Mouse (Mus musculus): ENCODE results near the gene Lrmda. TPM values are rescaled to one million over a fixed set of nuclear protein-coding genes. Genes with fewer than 3 reads are reported as not detected.

Gene Lrmda
- polyA plus RNA-seq, 1 experiment from 2014 or later: not detected

DNA sequence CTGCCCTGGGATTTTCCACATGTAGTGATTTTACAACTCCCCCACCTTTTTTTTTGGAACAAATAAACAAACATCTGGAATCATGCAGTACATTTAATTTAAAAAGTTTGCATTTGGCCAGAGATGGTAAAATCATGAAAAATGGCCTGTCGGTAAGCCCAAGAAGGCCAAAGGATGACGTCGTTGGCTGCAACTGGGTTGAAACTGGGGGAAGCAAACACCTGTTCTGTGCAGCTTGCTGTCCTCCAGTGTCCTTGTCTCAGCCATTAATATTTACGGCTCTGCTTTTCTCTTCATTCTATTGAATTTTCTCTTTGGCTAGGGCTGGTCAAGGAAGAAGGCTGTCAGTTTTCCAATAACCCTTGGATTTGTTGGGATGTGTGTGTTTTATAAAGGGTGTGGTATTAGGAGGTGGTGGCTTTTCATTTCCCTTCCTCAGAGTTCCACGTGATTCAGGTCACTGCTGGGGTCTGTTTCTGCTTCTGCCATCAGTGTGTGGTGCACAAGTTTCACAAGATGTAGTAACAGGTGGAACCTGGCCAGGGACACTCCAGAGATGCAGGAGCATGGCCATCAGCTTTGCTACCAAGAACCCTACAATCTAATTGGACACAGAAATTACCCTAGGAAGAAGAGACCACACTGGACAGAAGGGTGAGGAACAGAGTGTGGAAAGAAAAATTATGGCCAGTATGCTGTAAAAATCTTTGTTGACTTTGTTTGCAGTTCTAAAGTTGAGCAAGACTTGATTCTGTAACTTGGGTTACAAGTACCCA, 827.7 kb downstream of the Lrmda start:
- Histone ChIP-seq H3K9me3 (ENCODE audit: control insufficient read depth, low read length) (no peaks in the 10 kb centered on the region), H3K27me3 (ENCODE audit: control insufficient read depth, insufficient read depth, low read length) (no peaks in the 10 kb centered on the region), H3K4me1 (replicated peaks; ENCODE audit: control insufficient read depth, insufficient read depth, low read length) (no peaks in the 10 kb centered on the region), H3K9ac (ENCODE audit: low read length) (no peak overlapping the region), H3K36me3 (ENCODE audit: control insufficient read depth, insufficient read depth, low read length) (no peaks in the 10 kb centered on the region), H3K27ac (ENCODE audit: low read depth, low read length) (no peak overlapping the region), H3K4me3 (ENCODE audit: low read depth, low read length) (no peak overlapping the region), H3K4me2 (ENCODE audit: low read depth, low read length, severe bottlenecking) (no peak overlapping the region)
- WGBS: 91% methylated on average over 5 of the region's 5 CpGs
- DNase-seq (ENCODE audit: low spot score) (no peak), ATAC-seq (replicated peaks; ENCODE audit: low FRiP score) (no peak)

DNA sequence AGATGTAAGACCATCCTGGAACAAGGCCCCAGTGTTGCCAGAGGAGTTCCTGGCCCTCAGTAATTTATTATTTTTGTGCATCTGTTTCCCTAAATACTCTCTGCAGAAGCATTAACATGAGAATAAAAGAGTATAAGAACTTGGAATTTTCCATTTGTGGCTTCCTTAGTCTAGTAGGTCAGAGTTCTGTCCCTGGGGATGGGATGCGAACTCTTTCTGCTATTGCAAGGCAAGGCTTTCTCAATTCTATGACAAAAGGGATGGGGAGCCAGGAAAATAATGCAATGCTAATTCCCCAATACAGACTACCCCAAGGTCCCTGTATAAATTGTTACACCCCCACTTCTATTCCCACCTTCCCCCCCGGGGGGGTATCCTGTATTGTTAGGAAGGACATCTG, 829.6 kb downstream of the Lrmda start:
- no peaks in the 10 kb centered on the region for H3K4me1 ChIP-seq (replicated peaks; ENCODE audit: control insufficient read depth, insufficient read depth, low read length)
- no peak overlapping the region for H3K27ac ChIP-seq (ENCODE audit: low read depth, low read length)
- no peaks in the 10 kb centered on the region for H3K9me3 ChIP-seq (ENCODE audit: control insufficient read depth, low read length)
- no peak for DNase-seq (ENCODE audit: low spot score)
- 78% methylated on average over 2 of the region's 2 CpGs for WGBS
- ATAC-seq (replicated peaks; ENCODE audit: low FRiP score): no peak
- no peak overlapping the region for H3K4me2 ChIP-seq (ENCODE audit: low read depth, low read length, severe bottlenecking)
- no peak overlapping the region for H3K9ac ChIP-seq (ENCODE audit: low read length)
- no peaks in the 10 kb centered on the region for H3K27me3 ChIP-seq (ENCODE audit: control insufficient read depth, insufficient read depth, low read length)
- H3K36me3 ChIP-seq (ENCODE audit: control insufficient read depth, insufficient read depth, low read length): no peaks in the 10 kb centered on the region
- H3K4me3 ChIP-seq (ENCODE audit: low read depth, low read length): no peak overlapping the region

DNA sequence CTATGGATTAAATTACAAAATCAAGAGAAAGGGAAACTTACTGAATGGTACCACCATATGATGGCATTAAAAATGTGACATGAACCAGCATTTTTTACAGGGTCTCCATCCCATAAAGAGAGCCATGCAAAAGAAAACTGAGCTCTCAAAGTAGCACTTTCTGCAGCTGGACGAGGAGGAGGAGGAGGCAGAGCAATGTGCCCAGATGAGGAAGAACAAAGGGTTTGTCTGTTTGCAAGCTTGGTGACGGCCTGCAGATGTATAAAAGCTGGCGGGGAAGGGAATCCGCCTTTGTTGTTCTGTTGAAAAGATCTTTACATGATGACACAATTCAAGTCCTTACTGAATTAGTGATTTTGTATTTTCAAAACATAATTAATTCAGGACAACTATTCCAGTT, 841.1 kb downstream of the Lrmda start:
- no peak overlapping the region for H3K4me2 ChIP-seq (ENCODE audit: low read depth, low read length, severe bottlenecking)
- H3K9me3 ChIP-seq (ENCODE audit: control insufficient read depth, low read length): no peaks in the 10 kb centered on the region
- no peak overlapping the region for H3K4me3 ChIP-seq (ENCODE audit: low read depth, low read length)
- no peak for DNase-seq (ENCODE audit: low spot score)
- no peak for ATAC-seq (replicated peaks; ENCODE audit: low FRiP score)
- no peak overlapping the region for H3K27ac ChIP-seq (ENCODE audit: low read depth, low read length)
- no peak overlapping the region for H3K9ac ChIP-seq (ENCODE audit: low read length)
- no peaks in the 10 kb centered on the region for H3K4me1 ChIP-seq (replicated peaks; ENCODE audit: control insufficient read depth, insufficient read depth, low read length)
- no peaks in the 10 kb centered on the region for H3K27me3 ChIP-seq (ENCODE audit: control insufficient read depth, insufficient read depth, low read length)
- 33% methylated on average over 4 of the region's 4 CpGs for WGBS
- no peaks in the 10 kb centered on the region for H3K36me3 ChIP-seq (ENCODE audit: control insufficient read depth, insufficient read depth, low read length)

DNA sequence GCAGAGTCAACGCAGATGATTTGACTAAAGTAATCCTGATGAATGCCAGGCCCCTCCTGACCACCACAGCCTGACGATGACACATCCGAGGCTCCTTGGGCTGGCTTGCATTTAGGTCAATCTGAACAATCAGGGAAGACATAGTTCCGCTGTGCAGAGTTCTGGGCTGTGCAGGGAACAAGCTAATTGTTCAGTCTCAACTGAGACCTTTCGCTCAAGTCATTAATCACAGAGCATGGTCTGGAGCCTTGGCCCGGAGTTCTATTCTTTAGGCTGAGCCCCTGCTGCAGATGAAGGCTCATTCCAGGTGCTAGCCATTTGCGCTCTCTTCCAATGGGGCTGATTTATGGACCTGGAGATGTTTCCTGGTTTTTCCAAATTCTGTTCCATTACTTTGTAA, 844.6 kb downstream of the Lrmda start:
- Histone ChIP-seq H3K4me2 (ENCODE audit: low read depth, low read length, severe bottlenecking) (no peak overlapping the region), H3K27me3 (ENCODE audit: control insufficient read depth, insufficient read depth, low read length) (no peaks in the 10 kb centered on the region), H3K4me3 (ENCODE audit: low read depth, low read length) (no peak overlapping the region), H3K4me1 (replicated peaks; ENCODE audit: control insufficient read depth, insufficient read depth, low read length) (no peaks in the 10 kb centered on the region), H3K36me3 (ENCODE audit: control insufficient read depth, insufficient read depth, low read length) (no peaks in the 10 kb centered on the region), H3K27ac (ENCODE audit: low read depth, low read length) (no peak overlapping the region), H3K9ac (ENCODE audit: low read length) (no peak overlapping the region), H3K9me3 (ENCODE audit: control insufficient read depth, low read length) (no peaks in the 10 kb centered on the region)
- DNase-seq (ENCODE audit: low spot score): no peak
- 79% methylated on average over 7 of the region's 7 CpGs for WGBS
- ATAC-seq (replicated peaks; ENCODE audit: low FRiP score): no peak

DNA sequence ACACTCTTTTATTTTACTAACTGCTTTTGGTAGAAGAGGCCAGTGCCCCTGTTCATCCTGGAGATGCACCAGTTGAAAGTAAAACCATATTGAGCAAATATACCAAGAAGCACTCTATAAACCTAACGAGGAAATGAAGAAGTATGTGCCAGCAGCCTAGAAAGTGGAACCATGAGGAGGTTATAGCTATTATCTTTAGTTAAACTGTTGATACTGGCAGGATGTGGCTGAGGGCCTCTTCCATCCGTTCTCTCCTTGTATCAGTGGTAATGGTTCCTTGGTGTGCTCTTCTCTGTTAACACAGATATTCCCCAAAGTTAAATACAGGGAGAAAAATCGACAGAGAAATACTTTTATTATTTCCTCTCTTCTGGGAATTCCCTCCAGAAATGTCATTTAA, 855.1 kb downstream of the Lrmda start:
- Histone ChIP-seq H3K4me3 (ENCODE audit: low read depth, low read length) (no peak overlapping the region), H3K4me1 (replicated peaks; ENCODE audit: control insufficient read depth, insufficient read depth, low read length) (no peaks in the 10 kb centered on the region), H3K27me3 (ENCODE audit: control insufficient read depth, insufficient read depth, low read length) (no peaks in the 10 kb centered on the region), H3K27ac (ENCODE audit: low read depth, low read length) (no peak overlapping the region), H3K36me3 (ENCODE audit: control insufficient read depth, insufficient read depth, low read length) (no peaks in the 10 kb centered on the region), H3K4me2 (ENCODE audit: low read depth, low read length, severe bottlenecking) (no peak overlapping the region), H3K9ac (ENCODE audit: low read length) (no peak overlapping the region), H3K9me3 (ENCODE audit: control insufficient read depth, low read length) (no peaks in the 10 kb centered on the region)
- WGBS: 91% methylated on average over 3 of the region's 3 CpGs
- no peak for ATAC-seq (replicated peaks; ENCODE audit: low FRiP score)
- no peak for DNase-seq (ENCODE audit: low spot score)

DNA sequence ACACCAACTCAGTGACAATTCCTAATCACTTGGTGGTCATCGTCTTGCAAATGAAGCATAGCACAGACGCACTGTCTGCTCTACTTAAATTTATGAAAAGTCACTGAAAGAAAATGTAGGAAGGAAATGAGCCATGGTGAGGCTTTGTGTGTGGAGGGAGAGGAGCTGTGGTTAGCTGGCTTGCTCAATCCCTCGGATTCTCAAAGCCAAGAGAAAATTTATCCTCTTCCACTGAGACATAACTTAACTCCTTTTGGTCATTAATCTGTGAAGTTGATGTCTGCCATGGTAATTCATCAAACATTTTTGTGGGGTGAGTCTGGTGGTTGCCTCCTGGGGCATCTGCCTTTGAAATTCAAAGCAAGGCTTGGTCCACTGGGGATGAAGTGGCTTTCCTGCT, 867.7 kb downstream of the Lrmda start:
- no peak overlapping the region for H3K4me2 ChIP-seq (ENCODE audit: low read depth, low read length, severe bottlenecking)
- H3K36me3 ChIP-seq (ENCODE audit: control insufficient read depth, insufficient read depth, low read length): no peaks in the 10 kb centered on the region
- no peaks in the 10 kb centered on the region for H3K4me1 ChIP-seq (replicated peaks; ENCODE audit: control insufficient read depth, insufficient read depth, low read length)
- 81% methylated on average over 3 of the region's 3 CpGs for WGBS
- no peaks in the 10 kb centered on the region for H3K27me3 ChIP-seq (ENCODE audit: control insufficient read depth, insufficient read depth, low read length)
- DNase-seq (ENCODE audit: low spot score) (no peak), ATAC-seq (replicated peaks; ENCODE audit: low FRiP score) (no peak)
- H3K27ac ChIP-seq (ENCODE audit: low read depth, low read length): no peak overlapping the region
- no peak overlapping the region for H3K9ac ChIP-seq (ENCODE audit: low read length)
- no peak overlapping the region for H3K4me3 ChIP-seq (ENCODE audit: low read depth, low read length)
- no peaks in the 10 kb centered on the region for H3K9me3 ChIP-seq (ENCODE audit: control insufficient read depth, low read length)

DNA sequence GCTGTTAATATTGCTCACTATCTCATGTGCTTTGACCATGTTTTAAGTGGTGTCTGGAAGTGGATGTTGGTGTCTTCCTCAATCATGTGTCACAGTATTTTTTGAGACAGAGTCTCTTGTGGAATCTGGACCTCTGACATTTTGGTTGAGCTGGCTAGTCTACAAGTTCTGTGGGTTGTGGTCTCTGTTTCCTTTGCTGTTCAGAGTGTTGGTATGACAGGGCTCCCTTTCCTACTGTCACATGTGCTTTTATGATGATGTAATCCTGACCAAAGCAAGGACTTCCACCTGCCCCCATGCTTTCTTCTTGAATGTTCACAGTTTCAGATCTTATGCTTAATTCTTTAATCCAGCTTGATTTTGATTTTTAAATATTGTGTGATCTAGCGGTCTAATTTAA, 879.8 kb downstream of the Lrmda start:
- no peak for DNase-seq (ENCODE audit: low spot score)
- H3K4me2 ChIP-seq (ENCODE audit: low read depth, low read length, severe bottlenecking): no peak overlapping the region
- no peak overlapping the region for H3K27ac ChIP-seq (ENCODE audit: low read depth, low read length)
- no peaks in the 10 kb centered on the region for H3K4me1 ChIP-seq (replicated peaks; ENCODE audit: control insufficient read depth, insufficient read depth, low read length)
- no peak for ATAC-seq (replicated peaks; ENCODE audit: low FRiP score)
- WGBS: 94% methylated on average over 1 of the region's 1 CpGs
- no peaks in the 10 kb centered on the region for H3K36me3 ChIP-seq (ENCODE audit: control insufficient read depth, insufficient read depth, low read length)
- H3K4me3 ChIP-seq (ENCODE audit: low read depth, low read length): no peak overlapping the region
- H3K9me3 ChIP-seq (ENCODE audit: control insufficient read depth, low read length): no peaks in the 10 kb centered on the region
- no peaks in the 10 kb centered on the region for H3K27me3 ChIP-seq (ENCODE audit: control insufficient read depth, insufficient read depth, low read length)
- no peak overlapping the region for H3K9ac ChIP-seq (ENCODE audit: low read length)

DNA sequence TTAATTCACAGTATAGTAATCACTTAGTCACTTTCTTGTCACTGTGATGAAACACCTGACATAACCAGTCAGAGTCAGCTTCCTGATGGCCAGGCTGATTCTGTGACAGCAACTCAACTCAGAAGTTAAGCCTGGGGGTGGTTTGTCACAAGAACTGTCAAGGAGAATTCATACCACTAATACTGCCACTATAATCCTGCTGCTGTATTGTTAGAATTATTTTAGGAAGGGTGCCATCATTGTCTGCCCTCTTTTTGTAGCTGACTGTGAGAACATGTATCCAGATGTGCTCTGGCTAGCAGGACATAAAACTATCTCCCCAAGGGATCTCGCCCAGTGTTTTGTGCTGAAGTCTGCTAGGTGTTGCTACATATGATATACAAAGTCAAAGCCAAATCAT, 882.6 kb downstream of the Lrmda start:
- no peaks in the 10 kb centered on the region for H3K9me3 ChIP-seq (ENCODE audit: control insufficient read depth, low read length)
- no peaks in the 10 kb centered on the region for H3K36me3 ChIP-seq (ENCODE audit: control insufficient read depth, insufficient read depth, low read length)
- H3K4me1 ChIP-seq (replicated peaks; ENCODE audit: control insufficient read depth, insufficient read depth, low read length): no peaks in the 10 kb centered on the region
- H3K27ac ChIP-seq (ENCODE audit: low read depth, low read length): no peak overlapping the region
- no peak overlapping the region for H3K4me2 ChIP-seq (ENCODE audit: low read depth, low read length, severe bottlenecking)
- no peaks in the 10 kb centered on the region for H3K27me3 ChIP-seq (ENCODE audit: control insufficient read depth, insufficient read depth, low read length)
- DNase-seq (ENCODE audit: low spot score) (no peak), ATAC-seq (replicated peaks; ENCODE audit: low FRiP score) (no peak)
- no peak overlapping the region for H3K4me3 ChIP-seq (ENCODE audit: low read depth, low read length)
- WGBS: 86% methylated on average over 1 of the region's 1 CpGs
- no peak overlapping the region for H3K9ac ChIP-seq (ENCODE audit: low read length)

DNA sequence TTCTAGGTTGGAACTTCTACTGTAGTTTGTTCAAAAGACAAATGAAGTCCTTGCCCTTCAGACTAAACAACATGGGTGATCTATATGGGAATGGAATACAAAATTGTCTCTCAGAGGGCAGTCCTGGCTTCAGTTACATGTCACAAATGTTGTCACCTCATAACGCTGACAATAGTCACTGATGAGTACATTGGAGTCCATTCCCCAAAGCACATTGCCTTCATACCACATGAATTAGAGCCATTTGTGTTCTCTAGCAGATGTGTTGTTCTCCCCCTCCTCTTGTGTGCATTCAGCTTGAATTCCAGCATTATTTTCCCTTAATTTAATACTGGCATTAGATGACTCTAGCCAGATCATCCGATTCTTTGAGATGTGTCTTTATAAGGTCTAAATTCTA, 883.4 kb downstream of the Lrmda start:
- WGBS: 92% methylated on average over 2 of the region's 2 CpGs
- H3K4me3 ChIP-seq (ENCODE audit: low read depth, low read length): no peak overlapping the region
- ATAC-seq (replicated peaks; ENCODE audit: low FRiP score) (no peak), DNase-seq (ENCODE audit: low spot score) (no peak)
- H3K4me1 ChIP-seq (replicated peaks; ENCODE audit: control insufficient read depth, insufficient read depth, low read length): peaks cover under 1% of the 10 kb centered on the region; the same call in 1 of the 2 replicates
- H3K4me2 ChIP-seq (ENCODE audit: low read depth, low read length, severe bottlenecking): no peak overlapping the region
- no peaks in the 10 kb centered on the region for H3K36me3 ChIP-seq (ENCODE audit: control insufficient read depth, insufficient read depth, low read length)
- no peaks in the 10 kb centered on the region for H3K9me3 ChIP-seq (ENCODE audit: control insufficient read depth, low read length)
- H3K27me3 ChIP-seq (ENCODE audit: control insufficient read depth, insufficient read depth, low read length): no peaks in the 10 kb centered on the region
- H3K9ac ChIP-seq (ENCODE audit: low read length): no peak overlapping the region
- H3K27ac ChIP-seq (ENCODE audit: low read depth, low read length): no peak overlapping the region
